Mouse (Mus musculus): ENCODE results near the gene Atp7b. TPM values are rescaled to one million over a fixed set of nuclear protein-coding genes. Genes with fewer than 3 reads are reported as not detected.

Gene Atp7b
- polyA plus RNA-seq, 1 experiment = not detected

- Histone ChIP-seq H3K4me3 (ENCODE audit: insufficient read depth, low read length) (no peak overlapping the region), H3K4me1 (ENCODE audit: control insufficient read depth, insufficient read depth, low read length) (no peaks in the 10 kb centered on the region), H3K27ac (ENCODE audit: insufficient read depth, low read length) (no peak overlapping the region)
- no peak for TF ChIP-seq POLR2A (IDR thresholded peaks at IDR 0.05; ENCODE audit: low read depth, low read length)
- TF ChIP-seq CTCF (IDR thresholded peaks at IDR 0.05; ENCODE audit: borderline replicate concordance, insufficient read depth, low read length) = no peak
Observed at GRCm38 (mm10) chr8:21995181-21995580, 64.9 kb downstream of the Atp7b start.

DNA sequence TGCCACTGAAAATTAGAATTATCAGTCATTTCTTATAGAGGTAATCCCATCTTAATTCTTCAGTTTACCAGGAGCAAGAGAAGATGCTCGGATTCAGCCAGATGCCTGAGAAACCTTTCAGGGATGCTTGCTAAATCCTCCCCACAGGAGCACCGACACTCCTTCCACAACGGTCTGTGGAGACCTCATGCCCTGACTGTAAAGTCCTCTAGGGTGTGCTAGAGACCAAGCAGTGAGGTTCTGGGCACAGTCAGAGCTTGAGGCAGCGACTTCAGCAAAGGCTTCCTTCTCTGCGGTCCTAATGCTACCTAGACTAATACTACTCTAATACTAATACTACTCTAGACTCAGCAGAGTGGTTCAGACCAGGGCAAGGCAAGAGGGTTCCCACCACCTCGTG is 67.9 kb downstream of the Atp7b start:
- Histone ChIP-seq H3K4me1 (ENCODE audit: control insufficient read depth, insufficient read depth, low read length) (no peaks in the 10 kb centered on the region), H3K27ac (ENCODE audit: insufficient read depth, low read length) (no peak overlapping the region), H3K4me3 (ENCODE audit: insufficient read depth, low read length) (no peak overlapping the region)
- no peak for TF ChIP-seq POLR2A (IDR thresholded peaks at IDR 0.05; ENCODE audit: low read depth, low read length)
- TF ChIP-seq CTCF (IDR thresholded peaks at IDR 0.05; ENCODE audit: borderline replicate concordance, insufficient read depth, low read length) = peak; percentile 74; the same call in 1 of the 2 replicates

DNA sequence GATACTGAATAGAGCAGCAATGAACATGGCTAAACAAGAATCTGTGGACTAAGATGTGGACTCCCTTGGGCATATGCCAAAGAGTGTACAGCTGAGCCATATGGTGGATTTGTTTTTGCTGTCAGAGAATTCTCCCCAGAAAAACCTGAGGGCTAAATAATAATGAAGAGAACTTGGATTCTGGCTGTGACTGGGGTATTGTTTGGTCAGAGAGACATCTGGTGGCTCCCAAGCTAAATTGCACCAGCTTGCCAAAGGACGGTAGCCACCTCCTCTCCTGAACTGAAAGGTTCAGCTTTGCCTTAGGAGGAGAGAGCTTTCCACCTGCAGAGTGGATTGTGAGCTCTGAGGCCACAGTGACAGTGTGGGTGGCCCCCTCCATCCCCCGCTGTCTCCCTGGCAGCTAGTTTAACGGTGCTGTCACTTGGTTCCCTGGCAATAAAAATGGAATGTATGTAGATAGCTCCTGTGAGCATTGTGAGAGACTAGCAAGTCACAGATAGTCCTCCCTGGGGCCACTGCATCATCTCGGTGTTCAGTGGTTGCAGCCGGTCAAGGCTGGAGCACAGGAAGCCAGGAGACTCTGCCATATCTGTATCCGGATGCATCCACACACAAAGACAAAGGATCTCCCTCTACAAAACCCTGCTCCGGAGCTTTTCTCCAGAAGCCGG is 78.3 kb downstream of the Atp7b start:
- Histone ChIP-seq H3K4me1 (ENCODE audit: control insufficient read depth, insufficient read depth, low read length) (no peaks in the 10 kb centered on the region), H3K4me3 (ENCODE audit: insufficient read depth, low read length) (no peak overlapping the region), H3K27ac (ENCODE audit: insufficient read depth, low read length) (no peak overlapping the region)
- no peak for TF ChIP-seq CTCF (IDR thresholded peaks at IDR 0.05; ENCODE audit: borderline replicate concordance, insufficient read depth, low read length)
- no peak for TF ChIP-seq POLR2A (IDR thresholded peaks at IDR 0.05; ENCODE audit: low read depth, low read length)

GRCm38 (mm10) chr8:21978193-21978592 is 81.9 kb downstream of the Atp7b start:
- TF ChIP-seq CTCF (IDR thresholded peaks at IDR 0.05; ENCODE audit: borderline replicate concordance, insufficient read depth, low read length) (no peak), POLR2A (IDR thresholded peaks at IDR 0.05; ENCODE audit: low read depth, low read length) (no peak)
- H3K4me1 ChIP-seq (ENCODE audit: control insufficient read depth, insufficient read depth, low read length) = no peaks in the 10 kb centered on the region

DNA sequence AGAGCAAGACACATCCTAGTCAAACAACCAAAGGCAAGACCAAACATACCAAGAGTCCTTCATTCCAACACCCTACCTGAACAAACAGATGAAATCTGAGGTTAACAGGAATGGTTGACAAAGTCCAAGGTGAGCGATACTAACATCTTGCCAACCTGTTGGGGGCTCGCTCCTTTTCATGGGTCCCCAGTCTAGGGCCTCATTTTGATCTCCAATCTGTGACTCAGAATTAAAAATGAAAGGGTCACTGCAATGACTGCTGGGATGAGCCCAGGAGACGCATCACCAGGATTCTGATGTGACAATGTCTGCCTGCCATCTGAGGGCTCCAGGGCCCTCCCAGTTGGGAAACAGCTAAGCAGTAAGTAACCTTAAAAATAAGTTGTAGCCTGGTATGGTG is 90.6 kb downstream of the Atp7b start, which contains the start of gene Ccdc70:
Gene Ccdc70, plus strand, starts transcription at position 301 of the 400 bp plus-strand sequence.
- Histone ChIP-seq H3K27ac (ENCODE audit: insufficient read depth, low read length) (no peak within 1 kb of the TSS), H3K4me3 (ENCODE audit: insufficient read depth, low read length) (no peak within 1 kb of the TSS), H3K4me1 (ENCODE audit: control insufficient read depth, insufficient read depth, low read length) (no peaks in the 10 kb centered on the region)
- no peak for TF ChIP-seq CTCF (IDR thresholded peaks at IDR 0.05; ENCODE audit: borderline replicate concordance, insufficient read depth, low read length)
- TF ChIP-seq POLR2A (IDR thresholded peaks at IDR 0.05; ENCODE audit: low read depth, low read length) = no peak

More at GRCm38 (mm10) chr8:21978193-21978592, 81.9 kb downstream of the Atp7b start:
- Histone ChIP-seq H3K27ac (ENCODE audit: insufficient read depth, low read length) (no peak overlapping the region), H3K4me3 (ENCODE audit: insufficient read depth, low read length) (no peak overlapping the region)

DNA sequence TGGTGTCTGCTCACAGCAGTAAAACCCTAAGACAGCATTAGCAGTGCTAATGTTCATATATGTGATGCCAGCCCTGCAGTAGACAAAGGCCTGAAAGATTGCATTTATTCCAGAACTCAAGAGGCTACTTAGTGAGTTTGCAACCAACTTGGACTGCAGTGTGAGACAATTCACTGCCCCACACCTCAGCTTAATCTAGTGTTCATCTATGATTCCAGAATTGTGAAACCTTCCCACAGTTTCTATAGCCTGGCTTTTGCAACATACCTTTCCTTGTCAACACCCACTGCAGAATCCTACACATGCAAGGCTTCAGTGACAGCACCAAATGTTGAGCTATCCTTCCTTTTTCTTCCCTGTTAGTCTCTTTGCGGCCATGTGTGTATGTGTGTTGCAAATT is 93.5 kb downstream of the Atp7b start:
- TF ChIP-seq CTCF (IDR thresholded peaks at IDR 0.05; ENCODE audit: borderline replicate concordance, insufficient read depth, low read length) (no peak), POLR2A (IDR thresholded peaks at IDR 0.05; ENCODE audit: low read depth, low read length) (no peak)
- H3K4me3 ChIP-seq (ENCODE audit: insufficient read depth, low read length) = no peak overlapping the region
- H3K4me1 ChIP-seq (ENCODE audit: control insufficient read depth, insufficient read depth, low read length) = no peaks in the 10 kb centered on the region
- H3K27ac ChIP-seq (ENCODE audit: insufficient read depth, low read length) = no peak overlapping the region

GRCm38 (mm10) chr8:21958414-21958813 is 101.7 kb downstream of the Atp7b start, which contains the start of gene Fam90a1a:
Gene Fam90a1a (plus strand): TSS chr8:21958714.
- TF ChIP-seq CTCF (IDR thresholded peaks at IDR 0.05; ENCODE audit: borderline replicate concordance, insufficient read depth, low read length) (no peak), POLR2A (IDR thresholded peaks at IDR 0.05; ENCODE audit: low read depth, low read length) (no peak)
- Histone ChIP-seq H3K27ac (ENCODE audit: insufficient read depth, low read length) (no peak within 1 kb of the TSS), H3K4me3 (ENCODE audit: insufficient read depth, low read length) (no peak within 1 kb of the TSS), H3K4me1 (ENCODE audit: control insufficient read depth, insufficient read depth, low read length) (no peaks in the 10 kb centered on the region)

DNA sequence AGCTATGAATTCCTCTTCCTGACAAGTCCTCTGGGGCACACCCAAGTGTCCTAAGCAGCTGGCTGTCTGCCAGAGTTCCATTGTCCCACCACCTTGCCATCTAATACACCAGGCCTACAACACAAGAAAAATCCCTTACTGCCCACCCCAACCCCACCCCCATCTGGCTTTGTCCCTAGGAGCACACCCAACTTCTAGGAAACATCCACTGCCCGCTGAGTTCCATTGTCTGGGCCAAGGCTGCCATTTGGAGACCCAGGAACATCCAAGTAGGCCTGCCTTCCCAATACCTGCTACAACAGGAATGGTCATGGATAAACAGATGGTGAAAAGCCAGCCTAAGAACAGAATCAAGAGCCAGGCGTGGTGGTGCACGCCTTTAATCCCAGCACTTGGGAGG is 103.8 kb downstream of the Atp7b start:
- H3K4me3 ChIP-seq (ENCODE audit: insufficient read depth, low read length) = no peak overlapping the region
- H3K4me1 ChIP-seq (ENCODE audit: control insufficient read depth, insufficient read depth, low read length) = no peaks in the 10 kb centered on the region
- TF ChIP-seq POLR2A (IDR thresholded peaks at IDR 0.05; ENCODE audit: low read depth, low read length) (no peak), CTCF (IDR thresholded peaks at IDR 0.05; ENCODE audit: borderline replicate concordance, insufficient read depth, low read length) (no peak)
- H3K27ac ChIP-seq (ENCODE audit: insufficient read depth, low read length) = no peak overlapping the region

DNA sequence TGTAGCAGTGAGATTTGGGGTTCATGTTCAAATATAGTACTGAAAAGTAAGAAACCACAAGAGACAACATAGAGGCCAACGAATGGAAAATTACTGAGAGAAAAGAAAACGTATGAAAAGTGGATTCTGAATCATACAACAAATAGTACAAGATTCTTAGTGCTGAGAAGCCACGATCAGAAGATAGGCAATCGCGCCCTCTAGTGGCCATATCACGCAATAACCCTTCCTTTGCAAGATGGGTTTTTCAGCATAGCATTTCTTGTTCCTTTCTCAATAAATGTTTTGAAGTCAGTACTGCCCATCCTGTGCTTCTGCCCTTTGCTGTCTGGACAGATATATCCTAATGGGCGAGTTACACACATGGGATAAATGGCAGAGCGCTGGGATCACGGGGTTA is 104.8 kb downstream of the Atp7b start:
- no peak for TF ChIP-seq CTCF (IDR thresholded peaks at IDR 0.05; ENCODE audit: borderline replicate concordance, insufficient read depth, low read length)
- TF ChIP-seq POLR2A (IDR thresholded peaks at IDR 0.05; ENCODE audit: low read depth, low read length) = no peak
- H3K4me1 ChIP-seq (ENCODE audit: control insufficient read depth, insufficient read depth, low read length) = no peaks in the 10 kb centered on the region
- H3K4me3 ChIP-seq (ENCODE audit: insufficient read depth, low read length) = no peak overlapping the region

DNA sequence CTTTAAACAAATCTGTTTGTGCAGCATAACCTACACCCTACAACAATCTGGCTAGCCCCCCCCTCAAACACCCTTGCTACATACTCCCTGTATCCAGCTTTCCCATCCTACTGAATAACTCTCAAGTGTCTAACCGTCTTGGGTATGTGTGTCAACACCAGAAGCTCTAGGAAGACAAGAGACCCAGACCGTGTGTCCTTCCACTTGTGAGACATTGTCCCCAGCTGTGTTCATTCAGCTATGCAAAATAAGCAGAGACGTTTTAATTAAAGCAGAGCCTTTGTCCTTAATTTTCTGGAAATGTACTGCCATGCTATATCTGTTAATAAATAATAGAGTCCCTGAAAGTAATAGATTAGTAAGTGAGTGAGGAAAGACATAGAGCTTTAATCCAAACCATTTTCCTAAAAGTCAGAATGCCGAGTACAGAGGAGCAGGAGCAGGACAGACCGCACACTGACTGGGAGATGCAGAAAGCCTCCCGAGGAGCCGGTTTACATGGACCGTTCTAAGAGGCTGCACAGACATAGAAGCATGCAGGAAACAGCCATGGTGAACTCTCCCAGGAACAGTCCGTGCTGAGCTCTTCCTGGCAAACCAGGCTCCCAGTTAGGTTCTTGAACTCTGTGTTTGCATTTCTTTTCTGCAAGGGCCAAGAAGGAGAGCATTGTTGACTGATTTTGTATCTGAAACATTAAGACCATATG is 112.6 kb downstream of the Atp7b start:
- TF ChIP-seq POLR2A (IDR thresholded peaks at IDR 0.05; ENCODE audit: low read depth, low read length) (no peak), CTCF (IDR thresholded peaks at IDR 0.05; ENCODE audit: borderline replicate concordance, insufficient read depth, low read length) (no peak)
- no peak overlapping the region for H3K27ac ChIP-seq (ENCODE audit: insufficient read depth, low read length)
- no peak overlapping the region for H3K4me3 ChIP-seq (ENCODE audit: insufficient read depth, low read length)
- no peaks in the 10 kb centered on the region for H3K4me1 ChIP-seq (ENCODE audit: control insufficient read depth, insufficient read depth, low read length)

More for the DNA sequence above, 104.8 kb downstream of the Atp7b start:
- no peak overlapping the region for H3K27ac ChIP-seq (ENCODE audit: insufficient read depth, low read length)

Measured in embryonic fibroblast, embryonic 13.5 days (primary cell).